Mouse (Mus musculus): ENCODE measurements around the gene Clybl. TPM values are rescaled to one million over a fixed set of nuclear protein-coding genes. Genes with fewer than 3 reads are reported as not detected.

The Clybl gene
- polyA plus RNA-seq, 1 experiment from 2014 or later, result 28.8 TPM

DNA sequence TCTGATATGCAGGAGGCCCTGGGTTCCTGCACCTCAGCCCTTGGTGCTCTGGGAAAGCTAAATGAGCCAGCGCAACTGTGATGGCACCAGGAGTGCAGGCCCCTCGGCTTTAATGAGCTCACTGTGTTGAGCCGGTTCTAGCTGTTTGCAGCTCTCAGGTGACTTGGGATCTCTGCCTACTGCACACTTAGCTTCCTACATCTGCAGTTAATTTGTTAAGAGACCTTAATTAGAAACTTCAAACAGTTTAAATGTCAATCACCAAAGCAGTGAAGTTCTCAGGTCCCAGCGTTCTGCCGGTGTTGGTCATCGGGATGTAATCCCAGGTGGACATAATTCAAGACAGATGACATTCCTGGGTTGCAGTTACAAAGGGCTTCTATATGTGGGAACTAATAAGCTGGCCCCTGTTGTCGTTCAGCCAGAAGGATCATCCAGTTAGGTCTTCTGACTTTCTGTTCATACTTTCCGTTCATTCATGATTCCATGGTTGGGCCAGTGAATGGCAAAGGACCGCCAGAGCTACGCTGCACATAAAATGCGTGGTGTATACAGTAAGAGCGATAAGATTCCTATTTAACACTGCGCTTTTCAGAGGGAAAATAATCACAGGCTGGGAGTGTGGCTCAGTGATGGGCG lies 18.9 kb downstream of the Clybl start:
- Histone ChIP-seq H3K27ac (replicated peaks) (no peak overlapping the region), H3K4me1 (replicated peaks; ENCODE audit: control insufficient read depth, insufficient read depth) (no peaks in the 10 kb centered on the region), H3K4me3 (ENCODE audit: low read depth, low read length) (no peak overlapping the region), H3K9me3 (ENCODE audit: control insufficient read depth, low read length) (no peaks in the 10 kb centered on the region), H3K27me3 (ENCODE audit: control insufficient read depth, insufficient read depth, low read length) (no peaks in the 10 kb centered on the region), H3K36me3 (ENCODE audit: control insufficient read depth, insufficient read depth, low read length) (no peaks in the 10 kb centered on the region), H3K4me2 (replicated peaks; ENCODE audit: low read depth) (no peak overlapping the region), H3K9ac (ENCODE audit: low read length) (no peak overlapping the region)
- no peak for TF ChIP-seq EP300 (optimal IDR thresholded peaks at IDR 0.05)
- DNase-seq (ENCODE audit: low spot score) (no peak), ATAC-seq (ENCODE audit: low FRiP score, low TSS enrichment) (no peak)
- WGBS, result 78% methylated on average over 14 of the region's 14 CpGs

DNA sequence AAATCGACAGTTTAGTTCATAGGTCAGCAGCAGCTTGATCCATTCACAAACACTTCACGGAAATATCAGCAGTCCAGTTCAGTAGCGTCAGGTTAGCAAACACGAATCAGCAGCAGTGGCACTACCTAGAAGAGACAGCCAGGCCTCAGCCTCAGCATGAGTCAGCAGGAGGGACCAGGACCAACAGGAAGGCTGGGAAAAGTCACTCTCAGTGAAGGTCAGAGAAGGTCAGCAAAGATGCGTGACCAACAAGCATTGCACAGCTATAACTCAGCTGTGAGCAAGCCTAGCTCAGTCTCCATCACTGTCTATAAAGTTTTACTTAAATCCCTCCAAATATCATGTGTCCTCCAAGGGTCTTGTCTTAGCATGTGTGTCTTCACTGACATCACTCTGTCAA lies 27.7 kb downstream of the Clybl start:
- WGBS, result 50% methylated on average over 5 of the region's 5 CpGs
- H3K9ac ChIP-seq (ENCODE audit: low read length), result no peak overlapping the region
- H3K9me3 ChIP-seq (ENCODE audit: control insufficient read depth, low read length), result no peaks in the 10 kb centered on the region
- ATAC-seq (ENCODE audit: low FRiP score, low TSS enrichment) (peak; percentile 59; the same call in 1 of the 2 replicates), DNase-seq (ENCODE audit: low spot score) (no peak)
- no peaks in the 10 kb centered on the region for H3K36me3 ChIP-seq (ENCODE audit: control insufficient read depth, insufficient read depth, low read length)
- no peak overlapping the region for H3K4me3 ChIP-seq (ENCODE audit: low read depth, low read length)
- H3K27ac ChIP-seq (replicated peaks), result no peak overlapping the region
- TF ChIP-seq CTCF (IDR thresholded peaks at IDR 0.05; ENCODE audit: low read depth), result no peak
- TF ChIP-seq EP300 (optimal IDR thresholded peaks at IDR 0.05), result no peak
- no peaks in the 10 kb centered on the region for H3K4me1 ChIP-seq (replicated peaks; ENCODE audit: control insufficient read depth, insufficient read depth)
- H3K27me3 ChIP-seq (ENCODE audit: control insufficient read depth, insufficient read depth, low read length), result no peaks in the 10 kb centered on the region
- H3K4me2 ChIP-seq (replicated peaks; ENCODE audit: low read depth), result no peak overlapping the region

DNA sequence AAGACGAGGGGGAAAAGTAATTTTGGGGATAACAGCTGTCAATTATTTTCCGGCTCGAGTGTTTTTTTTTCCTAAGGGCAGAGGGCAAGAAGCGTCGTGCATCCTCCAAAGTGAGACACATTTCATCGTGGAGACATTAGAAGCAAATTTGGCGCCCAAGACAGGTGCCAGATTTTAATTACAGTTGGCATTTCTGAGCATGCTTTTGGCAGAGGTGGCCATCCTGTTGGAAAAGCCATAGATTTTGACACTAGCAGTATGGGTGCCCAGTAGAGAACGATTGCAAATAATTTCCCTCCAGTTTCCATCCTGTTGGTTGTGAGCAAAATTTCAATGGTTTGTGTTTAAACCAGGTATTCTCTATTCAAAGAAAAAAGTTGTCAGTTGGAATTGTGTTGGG lies 32.1 kb downstream of the Clybl start:
- Histone ChIP-seq H3K4me3 (ENCODE audit: low read depth, low read length) (no peak overlapping the region), H3K36me3 (ENCODE audit: control insufficient read depth, insufficient read depth, low read length) (no peaks in the 10 kb centered on the region), H3K9ac (ENCODE audit: low read length) (no peak overlapping the region), H3K4me2 (replicated peaks; ENCODE audit: low read depth) (no peak overlapping the region), H3K4me1 (replicated peaks; ENCODE audit: control insufficient read depth, insufficient read depth) (no peaks in the 10 kb centered on the region), H3K9me3 (ENCODE audit: control insufficient read depth, low read length) (no peaks in the 10 kb centered on the region), H3K27ac (replicated peaks) (no peak overlapping the region), H3K27me3 (ENCODE audit: control insufficient read depth, insufficient read depth, low read length) (no peaks in the 10 kb centered on the region)
- no peak for ATAC-seq (ENCODE audit: low FRiP score, low TSS enrichment)
- WGBS, result 83% methylated on average over 8 of the region's 8 CpGs
- TF ChIP-seq EP300 (optimal IDR thresholded peaks at IDR 0.05) (no peak), CTCF (IDR thresholded peaks at IDR 0.05; ENCODE audit: low read depth) (no peak)
- DNase-seq (ENCODE audit: low spot score), result no peak

DNA sequence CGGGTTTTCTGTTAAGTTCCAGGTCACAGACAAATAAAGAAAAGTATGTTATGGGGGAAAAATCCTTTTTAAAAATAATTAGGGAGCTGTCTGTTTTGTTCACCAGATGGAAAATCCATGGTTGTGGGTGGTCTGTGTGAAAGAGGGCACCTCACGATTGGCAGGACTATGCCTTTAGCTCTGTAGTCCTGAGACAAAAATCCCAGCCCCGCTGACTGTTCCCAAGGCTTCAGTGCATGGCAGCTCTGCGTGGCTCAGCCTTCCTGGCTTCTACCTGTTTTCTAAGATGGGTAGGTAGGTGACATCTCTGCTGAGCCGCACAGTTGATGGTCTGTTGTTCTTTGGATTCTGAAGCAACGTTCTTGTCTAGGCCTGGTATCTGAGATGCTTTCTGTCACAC lies 32.6 kb downstream of the Clybl start:
- no peaks in the 10 kb centered on the region for H3K9me3 ChIP-seq (ENCODE audit: control insufficient read depth, low read length)
- H3K4me2 ChIP-seq (replicated peaks; ENCODE audit: low read depth), result no peak overlapping the region
- no peak for TF ChIP-seq EP300 (optimal IDR thresholded peaks at IDR 0.05)
- no peak for TF ChIP-seq CTCF (IDR thresholded peaks at IDR 0.05; ENCODE audit: low read depth)
- no peak for DNase-seq (ENCODE audit: low spot score)
- no peaks in the 10 kb centered on the region for H3K27me3 ChIP-seq (ENCODE audit: control insufficient read depth, insufficient read depth, low read length)
- WGBS, result 86% methylated on average over 6 of the region's 6 CpGs
- H3K36me3 ChIP-seq (ENCODE audit: control insufficient read depth, insufficient read depth, low read length), result no peaks in the 10 kb centered on the region
- H3K9ac ChIP-seq (ENCODE audit: low read length), result no peak overlapping the region
- no peaks in the 10 kb centered on the region for H3K4me1 ChIP-seq (replicated peaks; ENCODE audit: control insufficient read depth, insufficient read depth)
- ATAC-seq (ENCODE audit: low FRiP score, low TSS enrichment), result no peak
- no peak overlapping the region for H3K27ac ChIP-seq (replicated peaks)
- no peak overlapping the region for H3K4me3 ChIP-seq (ENCODE audit: low read depth, low read length)

DNA sequence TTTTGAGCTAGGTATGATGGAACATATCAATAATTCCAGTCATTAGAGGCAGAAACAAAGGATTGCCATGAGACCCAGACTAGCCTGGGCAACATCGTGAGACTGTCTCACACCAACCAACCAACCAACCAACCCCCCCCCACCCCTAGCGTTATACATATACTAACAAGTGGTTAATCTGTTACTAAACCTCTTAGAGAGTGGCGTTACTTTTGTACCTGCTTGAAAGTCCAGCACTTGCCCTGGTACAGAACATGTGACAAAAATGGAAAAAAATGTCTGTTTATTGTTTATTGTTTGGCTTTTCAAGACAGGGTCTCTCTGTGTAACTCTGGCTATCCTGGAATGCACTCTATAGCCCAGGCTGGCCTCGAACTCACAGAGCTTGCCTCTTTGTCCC lies 35.7 kb downstream of the Clybl start:
- Histone ChIP-seq H3K4me2 (replicated peaks; ENCODE audit: low read depth) (no peak overlapping the region), H3K4me3 (ENCODE audit: low read depth, low read length) (no peak overlapping the region), H3K27me3 (ENCODE audit: control insufficient read depth, insufficient read depth, low read length) (no peaks in the 10 kb centered on the region), H3K9me3 (ENCODE audit: control insufficient read depth, low read length) (no peaks in the 10 kb centered on the region), H3K4me1 (replicated peaks; ENCODE audit: control insufficient read depth, insufficient read depth) (no peaks in the 10 kb centered on the region), H3K27ac (replicated peaks) (no peak overlapping the region), H3K36me3 (ENCODE audit: control insufficient read depth, insufficient read depth, low read length) (no peaks in the 10 kb centered on the region), H3K9ac (ENCODE audit: low read length) (no peak overlapping the region)
- DNase-seq (ENCODE audit: low spot score), result no peak
- ATAC-seq (ENCODE audit: low FRiP score, low TSS enrichment), result no peak
- TF ChIP-seq EP300 (optimal IDR thresholded peaks at IDR 0.05) (no peak), CTCF (IDR thresholded peaks at IDR 0.05; ENCODE audit: low read depth) (no peak)
- WGBS, result 75% methylated on average over 4 of the region's 4 CpGs

DNA sequence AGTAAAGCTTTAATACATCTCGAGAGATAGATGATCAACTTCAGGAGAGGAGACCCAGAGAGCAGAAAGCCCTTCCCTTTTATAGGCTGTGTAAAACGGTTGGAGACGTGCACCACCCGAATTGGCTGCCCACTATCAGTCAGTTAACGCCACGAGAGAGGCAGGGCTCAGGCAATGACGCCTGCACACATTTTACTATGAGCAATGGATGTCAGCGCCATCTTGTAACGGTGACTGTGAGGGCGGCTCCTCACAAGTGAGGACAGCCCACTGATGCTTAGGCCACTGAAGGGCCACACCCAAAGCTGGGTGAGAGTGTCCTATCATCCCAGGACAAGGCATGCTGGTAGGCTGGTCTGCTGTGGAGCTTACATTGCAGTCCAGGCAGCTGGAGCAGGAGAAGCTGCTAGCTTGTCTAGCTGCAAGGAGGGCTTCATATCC lies 41.5 kb downstream of the Clybl start:
- H3K9me3 ChIP-seq (ENCODE audit: control insufficient read depth, low read length), result no peaks in the 10 kb centered on the region
- DNase-seq (ENCODE audit: low spot score), result no peak
- H3K36me3 ChIP-seq (ENCODE audit: control insufficient read depth, insufficient read depth, low read length), result no peaks in the 10 kb centered on the region
- no peak for ATAC-seq (ENCODE audit: low FRiP score, low TSS enrichment)
- no peak overlapping the region for H3K27ac ChIP-seq (replicated peaks)
- TF ChIP-seq EP300 (optimal IDR thresholded peaks at IDR 0.05), result no peak
- TF ChIP-seq CTCF (IDR thresholded peaks at IDR 0.05; ENCODE audit: low read depth), result no peak
- WGBS, result 75% methylated on average over 10 of the region's 10 CpGs
- no peak overlapping the region for H3K4me3 ChIP-seq (ENCODE audit: low read depth, low read length)
- H3K9ac ChIP-seq (ENCODE audit: low read length), result no peak overlapping the region
- H3K4me2 ChIP-seq (replicated peaks; ENCODE audit: low read depth), result no peak overlapping the region
- H3K4me1 ChIP-seq (replicated peaks; ENCODE audit: control insufficient read depth, insufficient read depth), result no peaks in the 10 kb centered on the region
- no peaks in the 10 kb centered on the region for H3K27me3 ChIP-seq (ENCODE audit: control insufficient read depth, insufficient read depth, low read length)

Measured in stomach, postnatal 0 days (tissue).